Mouse (Mus musculus) embryonic facial prominence, embryonic 12.5 days (tissue): ENCODE measurements around the gene Drc7. TPM values are rescaled to one million over a fixed set of nuclear protein-coding genes. Genes with fewer than 3 reads are reported as not detected.
"Not testable (repeated sequence)": the region's sequence is repeated elsewhere in the genome, so short reads cannot be mapped to it uniquely, and the experiment has no call there.

Experiments
- ATAC-seq: fragments of 200-750 bp; cut with Nextera tagmentation; 2 replicates; pipeline ENCODE4 v1.8.0; 2017; ENCODE audit not compliant: insufficient number of reproducible peaks, insufficient read depth, low FRiP score, low TSS enrichment
- H3K27ac ChIP-seq: fragments of 300-500 bp; sonication (generic); 2 replicates; pipeline ENCODE4 v1.5.1; 2016; ENCODE audit warnings: mild to moderate bottlenecking
- H3K27me3 ChIP-seq: fragments of 300-500 bp; sonication (generic); 2 replicates; pipeline ENCODE4 v1.6.1; 2016; ENCODE audit warnings: mild to moderate bottlenecking, moderate library complexity
- H3K36me3 ChIP-seq: fragments of 300-500 bp; sonication (generic); 2 replicates; pipeline ENCODE4 v1.6.1; 2016; ENCODE audit warnings: mild to moderate bottlenecking
- H3K4me1 ChIP-seq: fragments of 300-500 bp; sonication (generic); 2 replicates; pipeline ENCODE4 v1.6.1; 2016
- H3K4me2 ChIP-seq: fragments of 300-500 bp; sonication (generic); replicated peaks from 2 replicates; pipeline ENCODE4 v1.6.1; 2016; ENCODE audit warnings: mild to moderate bottlenecking, moderate library complexity
- H3K4me3 ChIP-seq: fragments of 300-500 bp; sonication (generic); 2 replicates; pipeline ENCODE4 v1.5.1; 2016; ENCODE audit warnings: mild to moderate bottlenecking
- H3K9ac ChIP-seq: fragments of 300-500 bp; sonication (generic); 2 replicates; pipeline ENCODE4 v1.6.1; 2016; ENCODE audit warnings: mild to moderate bottlenecking, moderate library complexity
- H3K9me3 ChIP-seq: fragments of 300-500 bp; sonication (generic); 2 replicates; pipeline ENCODE4 v1.6.1; 2016; ENCODE audit warnings: mild to moderate bottlenecking, moderate library complexity
- WGBS: fragments of 180-500 bp; shearing (Covaris S2); methylation state at CpG from one replicate; pipeline ENCODE4 v1.1.7; 2016; 5-methylcytosine and 5-hydroxymethylcytosine counted together
- polyA plus RNA-seq: library from polyadenylated mRNA; unstranded; fragments of >200 nt; fragmentation: Nextera tagmentation; extraction: Ambion mirVana; gene quantifications from 2 replicates; pipeline ENCODE4 v1.2.1, GENCODE M21; 2016

The Drc7 gene
- polyA plus RNA-seq, 1 experiment from 2014 or later: 0.17 TPM

- not testable (repeated sequence) for H3K9me3 ChIP-seq, H3K27ac ChIP-seq, H3K9ac ChIP-seq, H3K27me3 ChIP-seq, H3K36me3 ChIP-seq, H3K4me3 ChIP-seq, ATAC-seq, H3K4me2 ChIP-seq, H3K4me1 ChIP-seq
- WGBS: 46% methylated on average over 7 of the region's 7 CpGs
Measured at GRCm38 (mm10) chr8:95028391-95028790, 26.5 kb upstream of the Drc7 start.

GRCm38 (mm10) chr8:95037106-95037925 is 17.6 kb upstream of the Drc7 start:
- H3K27ac ChIP-seq: no peak overlapping the region
- H3K36me3 ChIP-seq: no peaks in the 10 kb centered on the region
- H3K4me1 ChIP-seq: no peaks in the 10 kb centered on the region
- no peak overlapping the region for H3K4me2 ChIP-seq
- H3K27me3 ChIP-seq: no peaks in the 10 kb centered on the region
- H3K9ac ChIP-seq: no peak overlapping the region
- no peaks in the 10 kb centered on the region for H3K9me3 ChIP-seq
- WGBS: 62% methylated on average over 7 of the region's 7 CpGs
- H3K4me3 ChIP-seq: no peak overlapping the region
- no peak; the same call in 1 of the 2 replicates for ATAC-seq

- H3K4me2 ChIP-seq: no peak overlapping the region
- WGBS: 68% methylated on average over 6 of the region's 6 CpGs
- H3K4me3 ChIP-seq: no peak overlapping the region
- H3K27ac ChIP-seq: no peak overlapping the region
- H3K4me1 ChIP-seq: no peaks in the 10 kb centered on the region
- no peaks in the 10 kb centered on the region for H3K36me3 ChIP-seq
- H3K9ac ChIP-seq: no peak overlapping the region
- no peaks in the 10 kb centered on the region for H3K27me3 ChIP-seq
- ATAC-seq: no peak
- no peaks in the 10 kb centered on the region for H3K9me3 ChIP-seq
Measured at GRCm38 (mm10) chr8:95041883-95042784, 12.8 kb upstream of the Drc7 start.

- WGBS: 68% methylated on average over 4 of the region's 4 CpGs
- Histone ChIP-seq H3K4me2 (no peak overlapping the region), H3K4me3 (no peak overlapping the region)
Measured at GRCm38 (mm10) chr8:95044811-95045210, 10.1 kb upstream of the Drc7 start.

GRCm38 (mm10) chr8:95046982-95047381 is 7.9 kb upstream of the Drc7 start:
- Histone ChIP-seq H3K9me3 (no peaks in the 10 kb centered on the region), H3K27me3 (no peaks in the 10 kb centered on the region), H3K9ac (no peak overlapping the region), H3K4me3 (no peak overlapping the region), H3K36me3 (no peaks in the 10 kb centered on the region), H3K4me2 (no peak overlapping the region), H3K27ac (no peak overlapping the region), H3K4me1 (no peaks in the 10 kb centered on the region)
- 60% methylated on average over 3 of the region's 3 CpGs for WGBS
- no peak for ATAC-seq

More at GRCm38 (mm10) chr8:95044811-95045210, 10.1 kb upstream of the Drc7 start:
- Histone ChIP-seq H3K9ac (no peak overlapping the region), H3K4me1 (no peaks in the 10 kb centered on the region), H3K27ac (no peak overlapping the region), H3K27me3 (no peaks in the 10 kb centered on the region), H3K9me3 (no peaks in the 10 kb centered on the region), H3K36me3 (no peaks in the 10 kb centered on the region)
- ATAC-seq: no peak

- Histone ChIP-seq H3K4me2 (no peak overlapping the region), H3K9ac (no peak overlapping the region), H3K36me3 (no peaks in the 10 kb centered on the region), H3K4me3 (no peak overlapping the region), H3K27me3 (no peaks in the 10 kb centered on the region), H3K27ac (no peak overlapping the region), H3K4me1 (no peaks in the 10 kb centered on the region), H3K9me3 (no peaks in the 10 kb centered on the region)
- no peak for ATAC-seq
- WGBS: 67% methylated on average over 6 of the region's 6 CpGs
Measured at GRCm38 (mm10) chr8:95047884-95048680, 6.8 kb upstream of the Drc7 start.

- H3K9ac ChIP-seq: no peak overlapping the region
- H3K9me3 ChIP-seq: no peaks in the 10 kb centered on the region
- no peaks in the 10 kb centered on the region for H3K4me1 ChIP-seq
- no peak overlapping the region for H3K4me3 ChIP-seq
- H3K4me2 ChIP-seq: no peak overlapping the region
- H3K27me3 ChIP-seq: no peaks in the 10 kb centered on the region
- no peak for ATAC-seq
- WGBS: 68% methylated on average over 2 of the region's 2 CpGs
- no peaks in the 10 kb centered on the region for H3K36me3 ChIP-seq
- H3K27ac ChIP-seq: no peak overlapping the region
Measured at GRCm38 (mm10) chr8:95049636-95050035, 5.3 kb upstream of the Drc7 start.

GRCm38 (mm10) chr8:95054438-95054837 is 465 bp upstream of the Drc7 start:
- no peaks in the 10 kb centered on the region for H3K4me1 ChIP-seq
- 59% methylated on average over 6 of the region's 6 CpGs for WGBS
- no peaks in the 10 kb centered on the region for H3K9me3 ChIP-seq
- no peak overlapping the region for H3K4me2 ChIP-seq
- no peaks in the 10 kb centered on the region for H3K36me3 ChIP-seq
- H3K9ac ChIP-seq: no peak overlapping the region
- H3K27ac ChIP-seq: no peak overlapping the region
- no peak for ATAC-seq
- no peak overlapping the region for H3K4me3 ChIP-seq
- H3K27me3 ChIP-seq: no peaks in the 10 kb centered on the region

GRCm38 (mm10) chr8:95056414-95056813 is 1.5 kb downstream of the Drc7 start:
- H3K4me1 ChIP-seq: no peaks in the 10 kb centered on the region
- H3K4me3 ChIP-seq: no peak overlapping the region
- no peak overlapping the region for H3K4me2 ChIP-seq
- no peak overlapping the region for H3K27ac ChIP-seq
- 83% methylated on average over 5 of the region's 5 CpGs for WGBS
- H3K36me3 ChIP-seq: no peaks in the 10 kb centered on the region
- no peak overlapping the region for H3K9ac ChIP-seq
- no peak for ATAC-seq
- no peaks in the 10 kb centered on the region for H3K27me3 ChIP-seq
- H3K9me3 ChIP-seq: no peaks in the 10 kb centered on the region

- Histone ChIP-seq H3K36me3 (no peaks in the 10 kb centered on the region), H3K9ac (no peak overlapping the region), H3K9me3 (no peaks in the 10 kb centered on the region), H3K4me1 (no peaks in the 10 kb centered on the region), H3K27ac (no peak overlapping the region), H3K27me3 (no peaks in the 10 kb centered on the region), H3K4me2 (no peak overlapping the region), H3K4me3 (no peak overlapping the region)
- ATAC-seq: no peak
- 83% methylated on average over 6 of the region's 6 CpGs for WGBS
Measured at GRCm38 (mm10) chr8:95058661-95059060, 3.8 kb downstream of the Drc7 start.

GRCm38 (mm10) chr8:95059812-95060533 is 5.1 kb downstream of the Drc7 start:
- Histone ChIP-seq H3K36me3 (no peaks in the 10 kb centered on the region), H3K27me3 (no peaks in the 10 kb centered on the region)
- no peak for ATAC-seq

More at GRCm38 (mm10) chr8:95059812-95060533, 5.1 kb downstream of the Drc7 start:
- no peaks in the 10 kb centered on the region for H3K4me1 ChIP-seq
- H3K27ac ChIP-seq: no peak overlapping the region
- no peak overlapping the region for H3K4me3 ChIP-seq
- 60% methylated on average over 6 of the region's 6 CpGs for WGBS
- no peak overlapping the region for H3K4me2 ChIP-seq
- no peaks in the 10 kb centered on the region for H3K9me3 ChIP-seq
- no peak overlapping the region for H3K9ac ChIP-seq
